Mouse (Mus musculus) left cerebral cortex, postnatal 10 days (tissue): Measurements from ENCODE around the gene Bloc1s3. TPM values are rescaled to one million over a fixed set of nuclear protein-coding genes. Genes with fewer than 3 reads are reported as not detected.
A peak's percentile ranks its signal among the peaks of the same experiment; 100 is the strongest.

Source experiments
- DNase-seq, 2 experiments: peaks; one replicate each; pipeline ENCODE4 v3.0.0; 2021 to 2022; ENCODE audit warnings: low spot score in 2 of 2, mixed read lengths in 1 of 2; ENCODE audit errors: extremely low spot score in 1 of 2
- intact Hi-C: fragments of 180-260 bp; cut with DNase I; formaldehyde crosslinking; loops from one replicate; pipeline ENCODE4 v1.15.1; 2025
- total RNA-seq, 2 experiments: library from RNA; stranded (reverse); gene quantifications; 2 replicates each; pipeline ENCODE4 v1.2.3; 2021

Bloc1s3 gene
- total RNA-seq, 2 experiments from 2014 or later, result 7.6 to 7.8 TPM

DNA sequence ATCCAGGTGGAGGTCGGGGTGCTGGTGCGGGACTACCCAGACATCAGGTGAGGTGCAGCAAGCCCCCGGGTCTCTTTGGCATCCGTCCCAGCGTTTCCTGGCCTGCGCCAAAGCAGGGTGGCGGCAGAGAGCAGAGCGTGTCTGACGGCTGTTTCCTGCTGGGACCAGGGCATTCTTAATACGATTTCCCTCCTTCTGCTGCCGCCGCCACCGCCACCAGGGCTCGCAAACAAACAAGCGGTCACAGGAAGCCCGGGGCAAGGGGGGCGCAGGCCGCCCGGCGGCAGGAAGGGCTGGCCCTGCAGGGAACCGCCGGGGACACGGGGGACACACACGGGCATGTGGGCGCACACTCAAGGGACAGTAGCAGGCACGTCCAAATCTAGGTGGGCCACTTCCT lies 16.4 kb downstream of the Bloc1s3 start:
- DNase-seq, result peak in 1 of 2 experiments; percentile 69
- intact Hi-C loops, result no loop called here

DNA sequence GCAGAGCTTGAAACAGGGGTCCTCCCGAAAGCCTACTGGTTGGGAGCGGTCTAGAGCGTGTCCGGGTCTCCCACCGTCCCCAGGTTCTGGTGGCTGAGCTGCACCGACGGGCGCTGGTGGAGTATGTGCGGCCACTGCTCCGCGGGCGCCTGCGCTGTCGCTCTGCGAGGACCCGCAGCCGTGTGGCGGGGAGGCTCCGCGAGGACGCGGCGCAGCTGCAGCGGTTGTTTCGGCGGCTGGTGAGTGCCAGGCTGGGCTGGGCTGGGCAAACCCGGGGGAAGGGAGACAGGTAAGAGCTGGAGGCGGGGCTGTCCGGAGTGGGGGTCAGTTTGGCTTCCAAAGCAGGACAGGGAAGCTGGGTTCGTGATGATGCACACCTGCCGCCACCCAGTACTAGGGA lies 18.6 kb downstream of the Bloc1s3 start:
- no peak for DNase-seq
- intact Hi-C loops, result no loop called here

GRCm38 (mm10) chr7:19486549-19486948 lies 21.6 kb downstream of the Bloc1s3 start:
- intact Hi-C loops, result no loop called here
- DNase-seq, result no peak

- no peak for DNase-seq
- intact Hi-C loops, result no loop called here
These were observed 22.7 kb downstream of the Bloc1s3 start for GRCm38 (mm10) chr7:19485488-19485887.

DNA sequence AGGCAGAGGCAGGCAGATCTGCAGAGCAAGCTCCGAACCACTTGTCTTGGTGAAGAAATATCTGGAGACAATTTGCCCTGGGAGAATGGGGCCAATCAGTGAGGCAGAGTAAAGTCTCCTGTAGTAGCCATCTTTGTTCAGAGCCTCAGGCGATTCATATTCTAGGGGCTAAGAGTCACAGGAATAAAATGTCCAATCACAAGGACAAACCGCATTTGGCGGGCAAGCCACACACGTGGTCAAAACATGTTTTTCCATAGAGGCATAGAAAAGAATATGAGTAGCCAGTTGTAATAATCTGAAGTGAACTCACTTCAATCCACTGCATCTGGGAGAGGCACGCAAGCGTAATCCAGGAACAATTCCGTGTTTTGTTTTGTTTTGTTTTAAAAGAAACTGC lies 24.9 kb downstream of the Bloc1s3 start:
- no peak for DNase-seq
- intact Hi-C loops, result no loop called here

DNA sequence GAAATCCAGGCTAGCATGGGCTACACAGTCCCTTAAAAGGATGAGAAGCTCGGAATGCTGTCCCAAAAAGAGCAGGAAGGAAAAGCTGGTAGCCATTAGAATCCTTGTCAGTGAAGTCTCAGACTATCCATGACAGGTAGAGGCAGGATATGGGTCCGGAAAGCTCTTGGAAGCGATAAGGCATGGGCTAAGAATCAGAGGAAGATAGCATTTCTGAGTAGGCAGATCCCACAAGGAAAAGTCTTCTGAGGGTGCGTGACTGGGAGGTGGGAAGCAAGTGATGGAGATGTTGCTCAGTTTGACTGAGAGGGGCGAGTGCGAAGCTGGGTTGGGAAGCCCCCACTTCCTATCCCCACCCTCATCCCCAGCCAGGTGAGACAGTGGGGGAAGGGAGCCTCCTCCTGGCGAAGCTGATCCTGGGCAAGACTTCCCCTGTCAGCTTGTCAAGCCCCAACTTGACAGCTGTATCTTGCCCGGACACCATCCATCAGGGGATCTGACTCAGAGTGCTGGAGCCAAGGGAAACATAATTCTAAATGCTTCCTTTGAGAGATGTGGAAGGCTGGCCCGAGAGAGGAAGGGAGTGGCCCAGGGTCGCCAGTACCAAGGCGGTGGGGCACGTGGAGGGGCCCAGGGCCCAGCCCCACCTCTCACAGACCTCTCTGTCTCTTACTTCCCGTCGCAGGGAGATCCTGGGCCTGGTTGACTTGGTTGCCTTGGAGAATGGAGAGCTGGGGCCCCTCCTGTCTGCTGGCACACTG lies 30.4 kb downstream of the Bloc1s3 start:
- intact Hi-C loops, result no loop called here
- no peak for DNase-seq

DNA sequence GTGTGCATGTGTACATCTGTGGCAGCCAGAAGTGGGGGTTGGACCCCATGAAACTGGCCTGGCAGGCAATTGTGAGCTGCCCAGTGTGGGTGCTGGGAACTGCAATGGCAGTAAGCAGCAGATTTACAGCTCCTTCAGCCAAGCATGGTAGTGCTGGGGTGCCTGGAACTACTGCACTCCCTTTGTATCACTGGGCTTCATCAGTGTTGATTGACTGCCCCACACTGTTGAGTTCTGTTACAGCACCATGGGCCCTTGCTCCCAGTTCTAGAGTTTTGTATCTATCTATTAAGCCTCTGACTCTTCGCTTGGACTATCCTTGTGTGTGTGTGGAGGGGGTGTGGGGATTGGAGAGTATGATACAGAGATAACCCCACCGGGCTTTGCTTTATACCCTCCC lies 31.1 kb downstream of the Bloc1s3 start:
- intact Hi-C loops, result no loop called here
- no peak for DNase-seq

DNA sequence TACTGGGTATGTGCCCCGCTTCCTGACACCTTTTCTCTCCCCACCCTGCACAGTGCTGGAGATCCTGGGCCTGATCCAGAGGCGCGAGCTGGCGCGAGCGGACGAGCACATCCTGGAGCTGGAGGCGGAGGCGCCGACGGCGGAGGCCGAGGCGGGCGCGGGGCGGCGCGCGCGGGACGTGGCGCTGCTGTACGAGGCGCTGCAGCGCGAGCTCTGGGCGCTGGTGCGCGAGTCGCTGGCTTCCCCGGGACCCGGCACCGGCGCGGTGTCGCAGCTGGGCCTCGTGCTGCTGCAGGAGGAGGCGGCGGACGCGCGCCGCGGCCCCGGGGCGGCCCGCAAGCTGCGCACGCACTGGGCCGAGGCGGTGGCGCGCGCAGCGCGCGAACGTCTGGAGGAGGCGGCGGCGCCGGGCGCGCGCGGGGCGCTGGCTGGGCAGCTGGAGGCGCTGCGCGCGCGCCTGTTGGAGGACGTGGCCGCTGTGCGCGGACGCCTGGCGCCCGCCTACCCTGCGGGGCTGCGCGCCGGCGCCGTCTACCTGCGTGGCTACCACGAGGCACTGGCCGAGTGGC lies 34.2 kb downstream of the Bloc1s3 start:
- intact Hi-C loops, result no loop called here

DNA sequence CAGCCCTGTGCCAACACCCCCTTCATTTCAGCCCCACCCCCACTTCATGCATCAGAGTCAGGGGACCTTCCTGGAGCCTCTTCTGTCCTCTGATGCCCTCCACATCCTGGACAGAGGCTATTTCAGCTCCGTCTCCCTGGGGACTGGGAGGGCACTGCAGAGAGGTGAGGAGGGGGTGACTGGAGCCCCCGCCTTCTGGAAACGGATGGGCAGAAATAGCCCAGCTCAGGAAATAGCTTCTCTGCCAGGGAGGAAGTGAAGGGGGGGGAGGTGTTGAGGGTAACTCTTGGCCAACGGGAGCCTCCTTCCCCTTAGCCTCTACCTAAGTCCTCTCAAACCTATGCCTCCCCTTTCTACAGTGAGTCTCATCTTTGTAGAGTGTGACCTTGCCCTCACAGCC lies 35.8 kb downstream of the Bloc1s3 start:
- intact Hi-C loops, result no loop called here
- DNase-seq, result no peak

More for the DNA sequence above, 34.2 kb downstream of the Bloc1s3 start:
- DNase-seq, result peak; percentile 55 to 94

GRCm38 (mm10) chr7:19470308-19470707 lies 37.9 kb downstream of the Bloc1s3 start:
- intact Hi-C loops, result no loop called here
- no peak for DNase-seq

GRCm38 (mm10) chr7:19469404-19469803 lies 38.8 kb downstream of the Bloc1s3 start:
- DNase-seq, result no peak
- intact Hi-C loops, result no loop called here

DNA sequence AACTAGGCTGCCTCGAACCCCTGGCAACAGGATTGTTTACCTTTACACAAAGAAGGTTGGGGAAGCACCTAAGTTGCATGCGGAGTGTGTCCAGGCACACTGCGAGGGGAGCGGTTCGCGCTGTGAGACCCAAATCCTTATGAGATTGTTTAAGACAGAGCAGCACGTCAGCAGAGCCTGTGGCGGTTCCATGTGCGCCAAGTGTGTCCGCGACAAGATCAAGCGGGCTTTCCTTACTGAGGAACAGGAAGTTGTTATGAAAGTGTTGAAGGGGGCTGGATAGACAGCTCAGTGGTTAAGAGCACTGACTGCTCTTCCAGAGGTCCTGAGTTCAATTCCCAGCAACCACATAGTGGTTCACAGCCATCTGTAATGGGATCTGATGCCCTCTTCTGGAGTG lies 39.9 kb downstream of the Bloc1s3 start:
- intact Hi-C loops, result no loop called here
- DNase-seq, result no peak

DNA sequence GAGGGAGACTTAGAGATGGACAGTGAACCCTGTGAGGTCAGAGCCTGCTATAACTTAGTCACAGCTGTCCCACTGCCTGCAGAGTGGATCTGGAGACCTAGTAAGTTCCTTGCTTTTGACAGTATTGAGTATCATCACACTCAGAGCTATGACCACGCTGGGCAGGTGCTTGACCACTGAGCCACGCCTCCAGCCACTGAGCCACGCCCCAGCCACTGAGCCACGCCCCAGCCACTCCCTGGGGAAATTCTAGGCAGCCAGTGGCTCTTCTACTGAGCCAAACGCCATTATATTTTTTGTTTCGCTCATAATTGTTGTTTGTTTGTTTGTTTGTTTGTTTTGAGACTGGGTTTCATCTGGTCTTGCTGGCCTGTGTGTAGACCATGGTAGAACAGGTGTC lies 40.5 kb downstream of the Bloc1s3 start:
- intact Hi-C loops, result no loop called here
- no peak for DNase-seq

DNA sequence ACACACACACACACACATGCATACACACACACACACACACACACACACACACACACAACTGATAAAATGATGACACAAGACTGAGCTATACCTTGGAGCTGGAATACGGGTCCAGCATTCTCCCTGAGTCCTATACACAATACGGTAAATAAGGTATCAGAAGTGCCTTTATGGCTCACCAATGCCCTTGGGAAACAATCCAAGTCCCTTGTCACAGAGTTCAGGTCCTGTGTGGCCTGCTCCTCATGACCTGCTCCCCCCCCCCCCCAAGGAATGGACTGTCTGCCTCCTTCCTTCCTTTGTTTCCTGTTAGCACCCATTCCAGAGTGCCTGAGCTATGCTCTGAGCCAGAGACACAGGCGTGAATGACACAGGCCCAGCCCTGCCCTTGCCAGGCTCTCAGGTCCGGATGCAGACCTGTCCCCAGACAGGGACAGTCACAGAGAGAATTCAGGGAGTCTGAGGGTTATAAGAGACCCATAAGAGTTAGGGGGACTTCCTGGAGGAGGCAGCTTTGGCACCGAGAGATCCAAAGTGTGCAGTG lies 41.5 kb downstream of the Bloc1s3 start:
- DNase-seq, result no peak
- intact Hi-C loops, result no loop called here

GRCm38 (mm10) chr7:19464367-19465307 lies 43.5 kb downstream of the Bloc1s3 start:
- intact Hi-C loops, result no loop called here
- DNase-seq, result no peak

GRCm38 (mm10) chr7:19462884-19463381 lies 45.2 kb downstream of the Bloc1s3 start, which contains the start of gene Exoc3l2:
TSS of gene Exoc3l2 (plus strand) at chr7:19463331.
- intact Hi-C loops, result no loop called here
- DNase-seq, result no peak

- intact Hi-C loops, result no loop called here
These were observed 45.7 kb downstream of the Bloc1s3 start for GRCm38 (mm10) chr7:19462443-19462842.

GRCm38 (mm10) chr7:19461488-19461887 lies 46.7 kb downstream of the Bloc1s3 start:
- DNase-seq, result peak; percentile 77 to 78
- intact Hi-C loops, result no loop called here

More at GRCm38 (mm10) chr7:19462443-19462842, 45.7 kb downstream of the Bloc1s3 start:
- DNase-seq, result no peak

GRCm38 (mm10) chr7:19460500-19460899 lies 47.7 kb downstream of the Bloc1s3 start:
- DNase-seq, result no peak
- intact Hi-C loops, result no loop called here
